Mouse (Mus musculus) telencephalon, adult 2 months (tissue): ENCODE measurements around the gene Cdk15.

Experiments
- DNase-seq: peaks from one replicate; pipeline ENCODE4 v3.0.0-alpha.2; 2011; ENCODE audit warnings: low read depth, low spot score

Cdk15 gene

DNA sequence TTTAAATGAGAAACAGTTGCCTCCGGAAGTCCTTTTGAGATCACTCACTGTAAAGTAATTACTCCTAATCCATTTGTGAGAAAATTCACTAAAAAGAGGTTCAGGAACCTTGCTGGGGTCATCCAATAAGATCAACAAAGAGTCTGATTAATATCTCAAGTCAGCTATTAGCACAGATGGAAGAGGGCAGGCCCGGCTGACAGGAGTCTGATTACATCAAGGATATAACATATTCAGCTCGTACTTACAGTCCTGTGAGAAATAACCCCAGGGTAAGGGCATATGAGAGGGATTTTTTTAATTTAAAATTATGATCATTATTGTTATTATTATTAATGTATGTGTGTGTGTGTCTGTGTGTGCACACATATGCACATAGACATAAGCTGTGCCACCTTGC is 15.5 kb downstream of the Cdk15 start:
- DNase-seq: no peak

DNA sequence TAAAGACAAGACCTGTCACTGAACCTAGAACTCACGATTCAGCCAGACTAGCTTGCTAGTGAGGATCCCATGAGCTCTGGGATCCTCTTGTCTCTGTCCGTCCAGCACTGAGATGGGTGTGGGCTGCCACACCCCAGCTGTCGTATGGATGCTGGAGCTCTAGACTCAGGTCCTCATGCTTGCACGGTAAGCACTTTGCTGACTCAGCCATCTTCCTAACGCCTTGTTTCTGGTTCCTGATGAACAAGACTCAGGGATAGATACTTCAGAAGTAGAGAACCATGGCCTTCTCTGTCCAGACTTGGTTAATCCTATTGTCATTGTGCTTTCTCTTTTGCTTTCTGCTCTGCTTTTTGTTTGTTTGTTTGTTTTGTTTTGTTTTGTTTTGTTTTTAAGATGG is 29.2 kb downstream of the Cdk15 start:
- DNase-seq: no peak

DNA sequence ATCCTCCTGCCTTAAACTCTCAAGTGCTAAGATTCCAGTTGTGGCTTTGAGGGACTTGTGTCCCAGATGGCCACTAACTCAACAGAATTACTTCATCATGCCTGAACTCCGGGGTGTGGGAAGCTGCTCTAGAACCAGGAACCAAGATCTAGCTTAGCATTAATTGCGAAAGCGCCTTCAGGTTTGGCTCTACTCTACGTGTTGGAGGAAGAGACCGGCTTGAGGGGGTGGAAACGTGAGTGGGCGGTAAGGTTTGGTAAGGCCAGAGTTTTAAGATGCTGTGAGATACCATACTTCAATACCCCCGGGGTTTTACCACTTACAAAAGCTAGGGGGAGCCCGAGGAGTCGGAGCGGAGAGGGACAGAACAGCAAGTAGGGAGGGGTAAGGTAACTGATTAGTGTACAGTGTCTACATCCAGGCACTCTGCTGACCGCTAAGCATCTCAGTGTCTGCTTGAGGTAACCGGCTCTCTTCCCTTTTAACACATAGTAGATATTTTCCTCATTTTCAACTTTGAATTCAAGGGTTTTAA is 29.7 kb downstream of the Cdk15 start:
- DNase-seq: no peak

DNA sequence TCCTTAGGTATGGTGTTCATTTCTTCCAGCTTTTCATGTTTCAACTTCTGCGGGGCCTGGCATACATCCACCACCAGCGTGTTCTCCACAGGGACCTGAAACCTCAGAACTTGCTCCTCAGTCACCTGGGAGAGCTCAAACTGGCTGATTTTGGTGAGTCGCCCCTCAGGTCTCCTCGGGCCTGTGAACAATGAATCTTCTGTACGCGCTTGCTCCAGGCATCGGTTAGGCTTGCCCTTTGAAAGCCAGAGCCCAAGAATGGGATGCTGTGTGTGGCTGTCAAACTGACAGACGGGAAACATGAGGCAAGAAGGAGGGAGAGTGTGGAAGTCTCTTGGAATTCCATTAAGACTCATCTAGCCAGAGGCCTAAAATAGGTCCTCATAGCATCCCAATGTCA is 31.0 kb downstream of the Cdk15 start:
- DNase-seq: no peak

DNA sequence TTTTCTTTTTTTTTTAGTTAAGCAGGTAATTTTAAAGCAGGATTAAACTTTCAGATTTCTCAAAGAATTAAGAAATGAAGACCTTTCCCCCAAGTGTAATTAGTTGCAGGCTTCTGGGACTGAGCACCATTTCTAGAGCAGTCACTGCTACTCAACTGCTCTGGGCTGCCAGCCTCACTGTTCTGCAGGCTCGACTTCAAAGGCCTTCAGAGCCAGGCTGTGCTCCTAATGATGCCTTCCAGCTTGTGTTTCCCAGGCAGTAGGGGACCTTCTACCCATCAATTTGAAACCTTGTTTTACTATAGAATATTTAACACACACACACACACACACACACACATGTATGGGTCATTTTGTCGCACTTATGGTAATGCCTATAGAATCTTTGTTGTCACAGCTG is 34.9 kb downstream of the Cdk15 start:
- DNase-seq: no peak

DNA sequence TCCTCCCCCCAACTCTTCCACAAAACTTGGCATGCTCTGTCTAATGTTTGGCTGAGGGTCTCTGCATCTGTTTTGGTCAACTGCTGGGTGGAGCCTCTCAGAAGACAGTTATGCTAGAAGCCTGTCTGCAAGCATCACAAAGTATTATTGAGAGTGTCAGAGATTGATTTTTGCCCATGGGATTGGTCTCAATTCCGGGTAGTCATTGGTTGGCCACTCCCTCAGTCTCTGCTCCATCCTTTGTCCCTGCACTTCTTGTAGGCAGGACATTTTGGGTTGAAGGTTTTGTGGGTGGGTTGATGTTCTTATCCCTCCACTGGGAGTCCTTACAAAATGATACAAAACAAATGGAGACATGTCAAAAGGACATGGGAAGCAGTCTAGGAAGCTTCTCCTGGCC is 39.1 kb downstream of the Cdk15 start:
- no peak for DNase-seq

DNA sequence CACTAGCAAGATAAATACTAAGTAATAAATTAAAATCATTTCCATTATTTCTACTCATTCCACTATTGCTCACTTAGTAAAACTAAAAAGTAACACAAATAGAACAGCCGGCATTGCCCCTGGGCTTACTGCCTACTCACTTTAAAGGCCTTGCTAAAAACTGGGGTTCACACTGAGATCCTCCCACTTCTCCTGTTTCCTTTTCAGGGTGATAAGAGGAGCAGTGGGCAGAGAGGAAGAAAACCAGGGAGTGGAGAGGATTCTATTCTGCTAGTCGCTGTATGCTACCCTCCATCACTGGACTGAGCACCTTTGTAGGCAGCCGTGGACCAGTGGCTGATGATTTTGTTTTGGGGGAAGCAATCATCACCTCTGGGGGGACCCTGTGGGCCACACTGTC is 40.5 kb downstream of the Cdk15 start:
- DNase-seq: no peak

DNA sequence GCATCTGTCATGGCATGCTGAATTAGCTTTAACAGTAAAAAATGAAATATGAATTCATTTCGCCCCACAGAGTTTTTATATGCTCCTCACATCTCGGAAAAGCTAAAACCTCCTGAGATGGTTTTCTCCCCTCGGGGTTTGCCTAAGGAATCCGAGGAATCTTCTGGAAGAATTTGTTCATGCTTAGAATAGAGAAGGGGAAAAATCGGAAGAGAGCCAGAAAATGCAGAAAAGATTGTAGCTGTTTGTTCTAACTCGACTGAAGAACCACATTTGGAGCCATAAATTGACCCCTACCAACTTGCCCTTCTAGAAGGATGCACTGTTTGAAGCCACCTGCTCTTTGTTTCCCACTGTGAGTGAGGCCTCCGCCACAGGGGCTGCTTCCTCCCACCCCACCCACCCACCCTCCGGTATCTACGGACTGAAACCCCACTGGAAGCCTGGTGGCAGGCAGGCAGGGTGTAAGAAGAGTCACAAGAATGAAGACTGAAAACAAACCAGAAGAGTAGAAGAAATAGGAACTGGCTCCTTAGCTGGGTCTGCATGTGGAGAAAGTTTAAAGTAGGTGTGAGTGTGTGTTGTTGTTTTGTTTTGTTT is 41.9 kb downstream of the Cdk15 start:
- DNase-seq: no peak

DNA sequence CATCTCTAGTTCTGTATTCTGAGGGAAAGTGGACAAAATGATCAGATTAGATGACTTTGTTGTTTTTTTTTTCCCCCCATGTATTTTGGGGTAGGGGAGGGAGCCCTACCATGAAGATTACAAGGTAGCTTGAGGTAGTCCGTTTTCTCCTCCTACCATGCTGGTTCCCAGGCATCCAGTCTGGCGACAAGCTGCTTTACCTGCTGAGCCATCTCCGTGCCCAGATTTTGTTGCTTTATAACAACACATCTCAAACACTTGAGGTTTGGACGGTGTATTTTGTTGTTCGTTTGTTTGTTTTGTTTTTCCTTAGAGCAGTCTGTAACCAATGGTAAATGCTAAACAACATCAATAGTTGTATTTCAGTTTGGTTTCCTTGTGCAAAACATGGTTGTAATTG is 50.6 kb downstream of the Cdk15 start:
- no peak for DNase-seq

DNA sequence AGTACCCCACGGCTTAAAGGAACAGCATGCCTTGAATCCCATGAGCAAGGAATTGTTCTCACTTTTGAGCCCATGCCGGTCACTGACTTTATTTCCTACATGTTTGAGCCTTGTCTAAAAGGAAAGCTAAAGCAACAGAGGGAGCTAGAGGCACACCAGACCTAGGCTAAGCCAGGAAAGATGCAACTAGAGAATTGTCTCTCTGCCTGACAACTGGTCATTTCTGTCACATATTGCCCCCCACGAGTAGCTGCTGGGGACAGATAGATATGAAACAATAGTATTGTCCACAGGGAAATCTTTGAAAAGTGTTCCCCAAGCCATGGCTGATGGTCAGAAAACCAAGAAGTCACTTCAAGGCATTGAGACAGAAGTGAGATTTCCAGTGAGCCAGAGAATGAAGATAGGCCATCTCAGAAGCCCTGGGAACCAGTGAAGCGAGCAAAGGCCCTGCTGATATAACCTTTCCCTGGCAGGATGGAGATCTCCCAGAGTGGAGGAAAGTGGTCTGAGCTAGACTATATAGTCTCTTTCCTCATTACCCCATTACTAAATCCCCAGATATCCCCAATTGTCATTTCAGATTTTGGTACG is 54.7 kb downstream of the Cdk15 start:
- no peak for DNase-seq

DNA sequence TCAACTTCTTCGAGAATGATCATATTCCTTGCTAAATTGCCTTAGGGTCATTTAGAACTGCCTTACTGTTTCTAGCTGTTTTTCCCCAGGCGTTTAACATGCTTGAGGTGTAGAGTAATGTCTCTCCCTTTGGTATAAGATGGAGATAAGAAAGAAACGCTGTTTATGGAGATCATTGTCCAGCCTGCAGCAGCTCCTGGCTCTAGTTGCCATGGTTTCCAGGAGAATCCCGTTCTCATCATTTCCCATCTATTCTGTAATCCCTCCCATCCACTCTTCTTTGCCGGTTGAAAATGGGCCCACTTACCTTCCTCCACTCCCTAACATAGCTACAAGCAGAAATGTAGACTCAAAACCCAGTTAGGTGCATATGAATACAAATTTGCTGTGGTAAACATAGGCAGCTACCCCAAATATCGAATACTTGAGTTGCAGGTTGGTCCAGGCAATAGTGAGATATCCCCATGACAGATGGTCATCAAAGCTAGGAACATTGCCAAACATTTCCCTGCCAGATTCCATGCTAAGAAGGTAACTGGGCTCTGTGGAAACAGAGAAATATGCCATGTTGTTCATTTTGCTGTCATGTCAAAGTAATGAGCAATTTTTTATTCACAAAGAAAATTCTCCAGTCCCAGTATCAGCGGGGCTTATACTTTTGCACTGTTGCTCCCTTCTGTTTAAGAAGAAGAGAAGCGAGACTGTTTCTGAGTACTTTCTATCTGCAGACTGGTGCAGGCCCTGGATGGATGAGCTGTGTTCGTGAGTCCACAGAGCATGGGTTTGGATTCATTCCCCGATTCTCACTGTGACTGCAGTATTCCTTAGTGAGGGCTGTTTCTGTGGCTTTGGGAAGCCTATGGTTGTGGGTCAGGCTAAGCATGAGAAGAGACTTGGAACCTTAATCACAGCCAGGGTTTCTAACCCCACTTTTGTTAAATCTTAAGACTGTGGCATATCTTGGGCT is 55.8 kb downstream of the Cdk15 start:
- no peak for DNase-seq

DNA sequence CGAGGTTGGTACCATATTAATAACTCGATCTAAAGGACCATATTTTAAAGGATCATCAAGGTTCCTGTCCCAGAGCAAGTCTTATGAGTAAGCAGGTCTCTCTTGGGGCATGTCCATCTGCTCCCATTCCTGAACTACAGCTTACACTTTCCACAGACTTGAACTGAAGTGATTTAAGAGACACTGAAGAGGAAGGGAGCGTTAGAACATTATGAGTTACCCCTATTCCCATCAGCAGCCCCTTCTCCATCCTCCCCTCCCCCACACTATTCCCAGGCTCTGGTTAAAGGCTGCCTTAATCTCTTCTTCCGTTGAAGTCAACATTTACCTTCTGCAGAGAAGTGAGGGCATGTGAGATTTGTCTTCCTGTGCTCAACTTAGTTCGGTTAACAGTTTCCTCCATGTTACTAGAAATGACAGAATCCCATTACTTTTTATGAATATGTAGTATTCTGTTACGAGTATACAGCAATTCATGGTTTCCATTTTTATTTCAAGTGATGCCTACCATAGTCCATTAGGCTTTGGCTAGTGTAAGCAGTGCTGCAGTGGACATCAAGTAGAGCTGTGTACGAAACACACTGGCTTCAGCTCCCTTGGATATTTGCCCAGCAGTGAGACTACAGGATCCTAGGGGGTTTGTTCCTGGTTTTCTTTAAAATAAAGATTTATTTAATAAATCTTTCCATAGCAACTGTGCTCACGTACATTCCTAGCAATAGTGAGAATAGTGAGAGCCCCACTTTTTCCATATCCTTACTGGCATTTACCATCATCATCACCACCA is 56.6 kb downstream of the Cdk15 start:
- DNase-seq: no peak

DNA sequence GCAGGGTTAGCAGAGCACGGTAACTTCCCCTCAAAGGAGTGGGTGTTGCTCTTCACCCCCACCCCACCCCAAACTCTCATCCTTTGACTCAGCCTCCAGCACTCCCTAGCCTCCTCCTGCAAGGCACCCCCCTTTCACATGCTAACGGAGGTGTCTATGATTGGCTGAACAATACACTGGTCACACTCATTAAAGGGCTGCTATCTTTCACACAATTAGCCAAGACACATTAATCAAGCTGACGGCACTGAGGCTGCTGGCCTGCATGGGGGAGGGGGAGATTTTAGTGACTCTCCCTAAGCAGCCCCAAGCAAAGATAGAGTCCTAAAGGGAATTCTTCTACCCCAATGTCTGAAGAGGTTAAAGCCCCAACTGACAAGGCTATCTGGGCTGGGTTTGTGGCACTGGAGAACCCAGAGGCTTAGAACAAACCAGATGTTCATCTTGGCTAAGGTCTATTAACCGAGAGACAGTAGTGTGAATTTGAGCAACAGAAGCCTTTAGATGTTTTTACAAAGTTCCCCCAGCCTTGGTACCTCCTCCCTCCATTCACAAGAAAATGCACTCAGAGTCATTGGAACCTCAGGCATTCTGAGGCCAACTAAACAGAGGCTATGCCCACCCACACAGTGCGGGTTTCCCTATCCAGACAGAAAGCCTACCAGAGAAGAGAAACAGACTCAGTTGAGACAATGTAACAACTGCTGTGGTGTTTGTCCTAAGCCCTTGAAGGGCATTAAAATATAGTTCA is 58.5 kb downstream of the Cdk15 start:
- DNase-seq: no peak

DNA sequence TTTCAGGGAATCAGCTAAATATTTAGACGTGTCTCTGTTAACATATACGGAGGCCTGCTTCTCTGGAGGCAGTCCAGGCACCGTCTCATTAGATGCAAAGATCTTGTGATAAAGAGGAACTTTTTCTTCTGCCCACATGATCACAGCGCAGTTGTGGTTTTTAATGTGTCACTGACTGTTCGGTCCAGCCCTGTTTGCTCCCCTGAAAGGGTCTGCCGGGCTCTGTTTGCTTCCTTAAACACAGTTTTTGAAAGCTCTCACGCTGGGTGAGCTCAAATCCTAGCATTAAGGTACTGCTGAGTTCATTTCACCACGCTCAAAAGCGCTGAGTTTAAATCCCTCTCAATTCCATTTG is 59.3 kb downstream of the Cdk15 start:
- no peak for DNase-seq

DNA sequence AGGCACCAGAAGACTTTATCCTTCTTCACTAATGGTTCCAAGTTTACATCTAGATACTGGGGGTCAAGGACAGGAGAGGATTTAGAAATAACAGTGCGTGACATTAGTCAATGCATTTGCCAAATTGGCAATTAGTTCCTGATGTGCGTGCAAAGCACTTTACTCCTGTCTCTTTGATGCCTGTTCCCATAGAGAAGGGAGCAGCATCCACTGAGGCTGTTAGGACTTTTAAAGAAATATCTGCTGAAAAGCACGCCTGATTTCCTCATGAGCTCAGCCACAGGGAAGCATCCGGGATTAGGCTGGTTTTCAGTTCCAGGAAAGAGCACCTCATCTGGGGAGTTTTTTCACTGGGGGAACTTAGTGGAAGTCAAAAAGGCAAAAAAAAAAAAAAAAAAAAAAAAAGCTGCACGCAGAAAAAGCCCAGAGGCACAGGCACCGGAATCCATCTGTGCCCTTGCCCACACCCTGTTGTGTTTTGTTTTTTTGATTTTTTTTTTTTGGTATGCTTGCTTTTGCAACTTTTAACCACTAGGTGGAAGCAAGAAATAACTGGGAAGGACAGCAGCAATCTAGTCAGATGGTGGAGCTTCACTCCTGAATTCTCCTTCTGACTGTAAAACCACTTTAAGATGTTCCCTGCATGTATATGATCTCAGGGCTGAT is 59.8 kb downstream of the Cdk15 start:
- DNase-seq: peak; percentile 62

DNA sequence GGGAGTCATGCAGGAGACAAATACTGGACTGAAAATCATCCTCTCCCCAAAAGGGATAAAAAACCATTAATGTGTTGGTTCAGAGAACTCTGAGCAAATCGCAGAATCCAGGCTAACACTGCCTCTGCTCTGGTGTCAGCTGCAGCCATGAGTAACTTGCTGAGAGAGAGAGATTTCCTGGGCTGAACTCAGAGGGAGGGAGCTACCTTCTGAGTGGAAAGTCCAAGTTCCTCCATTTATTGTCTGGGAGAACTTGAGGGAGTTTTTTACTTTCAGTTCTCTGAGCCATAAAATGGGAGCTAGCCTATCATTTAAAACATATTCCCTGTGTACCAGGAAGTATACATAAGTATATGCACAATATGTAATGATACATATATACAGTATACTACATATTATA is 60.7 kb downstream of the Cdk15 start:
- DNase-seq: no peak

DNA sequence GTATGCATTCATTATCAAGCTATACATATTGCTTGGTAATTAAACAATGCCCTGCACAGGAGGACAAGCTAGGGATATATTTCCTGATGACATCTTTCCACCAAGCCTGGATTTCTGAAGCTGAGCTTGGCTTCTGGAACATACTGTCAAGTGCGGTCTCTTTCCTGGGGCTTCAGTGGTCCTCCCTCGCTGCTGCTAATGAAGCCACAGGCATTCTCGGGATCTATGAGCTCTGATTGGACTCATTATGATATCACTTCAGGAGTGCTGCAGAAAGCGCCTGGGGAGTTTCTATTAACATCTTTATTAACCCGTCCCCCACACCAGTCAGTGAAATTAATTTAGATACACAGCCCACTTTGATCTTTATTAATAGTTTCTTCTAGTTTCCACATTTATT is 62.2 kb downstream of the Cdk15 start:
- DNase-seq: no peak

DNA sequence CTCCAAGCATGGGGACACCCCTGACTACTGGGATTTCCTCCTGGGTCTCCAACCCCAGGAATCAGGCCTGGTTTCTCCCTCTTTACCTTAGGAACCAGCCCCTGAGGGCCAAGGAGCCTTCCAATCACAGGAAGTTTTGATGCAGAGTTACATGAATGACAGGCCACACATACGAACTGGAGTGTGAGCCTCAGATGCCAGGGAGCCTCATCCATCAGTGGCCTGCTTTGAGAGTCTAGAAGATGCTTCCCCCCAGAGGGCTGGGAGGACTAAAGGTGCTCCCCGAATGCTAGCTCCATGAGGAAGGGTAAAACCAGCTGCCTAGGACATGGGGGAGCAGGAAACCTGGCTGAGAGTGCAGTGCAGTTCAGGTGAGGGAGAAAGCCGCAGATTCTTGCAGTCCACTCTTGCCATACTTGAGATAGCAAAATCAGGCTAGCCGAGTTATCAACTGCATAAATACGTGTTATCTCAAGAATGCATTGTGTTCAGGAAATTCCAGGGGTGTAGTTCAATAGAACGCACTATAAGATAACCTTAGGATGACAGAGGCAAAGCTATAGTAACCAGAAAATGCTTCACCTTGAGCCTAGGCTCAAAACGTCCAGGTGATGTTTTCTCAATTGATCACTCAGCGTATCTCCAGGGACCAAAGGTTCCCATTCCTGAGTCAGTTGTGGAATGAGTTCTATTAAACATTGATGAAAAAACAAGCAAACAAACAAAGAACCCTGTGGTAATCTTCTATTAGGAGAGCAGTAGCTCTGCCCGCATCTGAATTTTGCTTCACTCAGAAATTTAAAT is 64.6 kb downstream of the Cdk15 start:
- no peak for DNase-seq

DNA sequence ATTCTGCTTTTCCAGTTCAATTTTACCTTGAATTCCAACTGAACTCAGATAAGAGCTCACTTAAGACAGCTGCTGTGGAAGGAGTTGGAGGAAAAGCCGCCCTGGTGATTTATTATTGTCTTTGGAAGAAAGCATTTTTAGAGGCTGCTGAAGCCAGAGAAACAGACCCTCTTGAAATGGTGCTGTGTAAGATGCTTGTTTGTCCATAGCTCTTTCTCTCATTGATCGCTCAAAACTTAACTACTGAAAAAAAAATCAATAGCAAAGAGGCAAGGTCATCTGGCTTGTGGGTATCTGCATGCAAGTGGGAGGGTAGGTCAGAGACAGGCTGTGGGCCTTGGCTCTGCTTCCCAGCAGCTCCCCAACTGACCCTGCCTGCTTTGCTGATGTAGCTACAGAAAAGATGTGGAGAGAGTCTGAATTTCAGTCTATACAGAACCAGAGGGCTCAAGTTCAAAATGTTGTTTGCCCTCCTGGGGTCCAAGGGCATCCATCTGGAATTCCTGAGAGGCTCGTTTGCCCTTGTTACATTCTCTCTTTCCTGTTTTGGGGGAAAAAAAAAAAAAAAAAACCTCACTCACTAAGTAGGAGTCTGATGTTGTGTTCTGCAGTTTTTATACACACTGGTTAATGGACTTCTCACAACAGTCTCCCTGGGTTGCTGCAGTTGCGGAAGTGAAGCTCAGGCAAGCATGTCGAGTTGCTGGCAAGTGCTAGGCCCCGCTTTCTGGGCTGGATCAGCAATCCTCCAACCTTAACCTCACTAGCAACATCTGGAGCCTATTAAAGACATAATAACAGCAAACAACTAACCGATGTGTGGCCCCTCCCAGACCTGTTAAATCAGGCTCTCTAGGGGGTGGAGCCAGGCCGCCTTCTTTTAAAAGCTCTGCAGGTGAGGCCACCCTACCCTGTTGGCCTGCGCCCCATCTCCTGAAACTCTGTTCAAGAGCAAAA is 65.5 kb downstream of the Cdk15 start:
- no peak for DNase-seq
